In the genomic region with DNA sequence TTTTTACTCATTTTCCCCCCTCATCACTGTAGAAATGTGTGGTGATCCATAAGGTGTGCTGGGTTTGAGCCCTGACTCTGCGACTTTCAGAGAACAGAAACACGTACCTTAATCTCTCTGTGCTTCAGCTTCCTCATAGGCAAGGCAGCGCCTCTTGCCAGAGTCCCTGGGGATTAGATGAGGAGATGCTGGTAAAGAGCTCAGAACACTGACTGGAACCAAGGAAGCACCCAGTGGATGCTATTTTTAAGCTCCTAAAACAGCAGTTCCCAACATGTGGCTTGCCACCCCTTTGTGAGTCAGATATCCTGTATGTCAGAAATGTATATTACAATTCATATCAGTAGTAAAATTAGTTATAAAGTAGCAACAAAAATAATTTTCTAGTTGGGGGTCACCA, we compare ENCODE assay signal across 1 mouse cellular context.
A peak's percentile ranks its signal among the peaks of the same experiment; 100 is the strongest.
TF ChIP-seq lines count a peak whose summit lies in the region.

No protein-coding gene starts in this region.

TF ChIP-seq in C2C12, 6 proteins besides CTCF, POLR2A, EP300 and RAD21:
- TF ChIP-seq MYOD1 (IDR thresholded peaks at IDR 0.05; ENCODE audit: control insufficient read depth, insufficient read length, low read depth) (peak; percentile 39), CEBPB (IDR thresholded peaks at IDR 0.05; ENCODE audit: low read depth) (no peak), FOSL1 (IDR thresholded peaks at IDR 0.05; ENCODE audit: insufficient read depth, low read length, poor library complexity, severe bottlenecking) (peak; percentile 46), USF1 (IDR thresholded peaks at IDR 0.05; ENCODE audit: low read depth) (no peak)
TF ChIP-seq in C2C12: peak in this region for 2.
